Mouse (Mus musculus) kidney, adult 18-20 months (tissue): ENCODE data around the gene Kyat1.
"Not testable (repeated sequence)": the region's sequence is repeated elsewhere in the genome, so short reads cannot be mapped to it uniquely, and the experiment has no call there.

Source experiments
- DNase-seq: peaks from one replicate; pipeline ENCODE4 v3.0.0; 2021

Gene Kyat1

DNA sequence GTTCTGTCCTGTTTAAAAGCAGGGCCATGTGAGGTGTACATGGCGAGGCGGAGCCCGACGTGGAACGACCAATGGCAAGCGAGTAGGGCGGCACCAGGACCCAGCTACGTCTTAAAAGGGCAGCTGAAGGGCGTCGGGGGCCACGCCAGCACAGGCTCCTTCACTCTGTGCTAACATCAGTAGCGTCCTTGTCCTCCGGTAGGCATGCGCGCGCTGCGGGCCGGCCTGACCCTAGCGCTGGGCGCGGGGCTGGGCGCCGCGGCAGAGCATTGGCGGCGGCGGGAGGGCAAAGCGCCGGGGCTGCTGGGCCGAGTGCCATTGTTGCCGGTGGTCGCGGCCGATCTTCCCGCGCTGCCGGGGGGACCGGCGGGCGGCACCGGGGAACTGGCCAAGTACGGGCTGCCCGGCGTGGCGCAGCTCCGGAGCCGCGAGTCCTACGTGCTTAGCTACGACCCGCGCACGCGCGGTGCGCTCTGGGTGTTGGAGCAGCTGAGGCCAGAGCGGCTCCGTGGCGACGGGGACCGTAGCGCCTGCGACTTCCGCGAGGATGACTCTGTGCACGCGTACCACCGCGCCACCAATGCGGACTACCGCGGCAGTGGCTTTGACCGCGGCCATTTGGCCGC lies 34.2 kb downstream of the Kyat1 start, which contains the start of gene Endog:
Endog (plus strand) TSS at position 123 of the 626 bp plus-strand sequence.
- DNase-seq: peak; percentile 93

DNA sequence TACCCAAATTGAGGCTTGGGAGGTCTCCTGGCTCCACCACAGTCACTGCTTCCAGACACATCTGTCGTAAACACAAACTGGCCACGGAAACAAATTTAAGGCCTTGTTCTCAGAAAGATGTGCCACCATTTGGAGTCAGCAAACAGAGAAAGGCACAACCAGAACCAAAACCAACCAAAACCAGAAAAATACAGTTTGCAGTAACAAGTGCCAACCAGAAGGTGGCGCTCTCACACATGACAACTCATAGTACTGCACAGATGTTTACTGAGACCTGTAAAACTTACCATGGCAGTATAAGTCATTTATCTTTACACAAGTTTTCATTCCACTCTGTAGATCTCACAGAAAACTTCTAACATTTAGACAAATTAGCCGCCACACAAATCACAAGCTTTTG lies 39.0 kb downstream of the Kyat1 start:
- no peak for DNase-seq

DNA sequence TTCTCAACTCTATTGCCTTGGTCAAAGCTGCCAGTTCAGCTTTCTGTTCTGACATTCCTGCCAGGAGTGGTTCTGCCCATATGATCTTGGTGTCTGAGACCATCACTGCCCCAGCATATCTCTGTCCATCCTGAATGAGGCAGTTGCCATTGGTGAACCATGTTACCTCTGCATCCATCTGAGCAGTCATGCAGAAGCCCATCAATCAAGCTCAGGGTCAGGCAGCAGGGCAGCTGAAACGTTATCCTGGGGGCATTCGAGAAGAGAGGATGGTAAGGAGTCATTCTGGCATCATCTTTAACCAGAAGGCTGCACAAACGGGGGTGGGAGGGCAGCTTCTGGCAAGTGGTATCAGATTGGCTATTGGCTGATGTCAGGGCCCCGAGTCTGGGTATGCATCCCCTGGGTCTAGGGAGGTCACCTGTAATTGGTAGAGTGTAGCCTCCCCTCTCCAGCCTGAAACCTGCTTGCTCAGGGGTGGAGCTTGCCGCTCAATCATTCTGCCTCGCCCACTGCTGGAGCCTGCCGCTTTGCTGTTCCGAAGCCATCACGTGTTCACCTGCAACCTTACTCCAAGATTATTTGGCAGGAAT lies 41.2 kb downstream of the Kyat1 start:
- DNase-seq: no peak

DNA sequence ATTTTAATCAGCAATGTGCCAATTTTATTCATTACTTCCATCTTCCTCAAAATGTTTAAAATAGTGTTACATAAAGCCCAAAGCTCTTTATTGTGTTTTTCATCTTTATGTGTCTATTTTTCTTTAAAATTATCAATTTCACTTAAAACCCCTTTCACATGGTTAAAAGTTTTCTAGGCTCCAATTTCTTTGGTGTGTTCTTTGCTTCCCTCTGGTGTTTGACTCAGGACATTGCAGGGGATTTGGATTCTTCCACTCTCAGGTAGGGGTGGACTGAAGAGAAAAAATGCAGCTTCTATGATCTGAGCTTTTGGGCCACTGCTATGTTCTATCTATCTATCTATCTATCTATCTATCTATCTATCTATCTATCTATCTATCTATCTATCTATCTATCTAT lies 43.8 kb downstream of the Kyat1 start:
- DNase-seq: no peak

DNA sequence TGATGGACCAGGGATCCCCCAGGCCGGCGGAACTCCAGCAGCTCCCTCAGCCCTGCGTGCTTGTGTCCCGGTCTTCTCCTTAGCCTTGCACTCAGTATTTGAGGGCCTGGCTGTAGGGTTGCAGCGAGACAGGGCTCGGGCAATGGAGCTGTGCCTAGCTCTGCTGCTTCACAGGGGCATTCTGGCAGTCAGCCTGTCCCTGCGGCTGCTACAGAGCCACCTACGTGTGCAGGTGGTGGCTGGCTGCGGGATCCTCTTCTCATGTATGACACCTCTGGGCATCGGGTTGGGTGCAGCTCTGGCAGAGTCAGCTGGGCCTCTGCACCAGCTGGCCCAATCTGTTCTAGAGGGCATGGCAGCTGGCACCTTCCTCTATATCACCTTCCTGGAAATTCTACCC lies 45.8 kb downstream of the Kyat1 start:
- not testable (repeated sequence) for DNase-seq

DNA sequence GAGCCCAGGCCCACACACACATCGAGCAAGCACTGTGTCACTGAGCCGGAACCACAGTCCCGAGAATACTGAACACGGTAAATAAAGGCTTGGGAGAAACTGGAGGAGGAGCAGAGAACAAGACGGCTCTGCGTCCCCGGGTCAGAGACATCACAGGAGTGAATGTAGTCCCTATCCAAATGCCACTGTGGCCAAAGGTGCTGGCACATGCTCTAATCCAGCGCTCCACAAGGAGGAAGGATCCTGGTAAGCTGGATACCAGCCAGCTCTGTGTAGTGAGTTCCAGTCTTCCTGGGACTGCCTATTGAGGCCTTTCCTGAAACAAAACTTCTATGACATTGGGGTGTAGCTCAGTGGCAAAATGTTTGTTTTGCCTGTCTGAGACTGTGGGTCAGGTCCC lies 53.0 kb downstream of the Kyat1 start:
- DNase-seq: no peak

DNA sequence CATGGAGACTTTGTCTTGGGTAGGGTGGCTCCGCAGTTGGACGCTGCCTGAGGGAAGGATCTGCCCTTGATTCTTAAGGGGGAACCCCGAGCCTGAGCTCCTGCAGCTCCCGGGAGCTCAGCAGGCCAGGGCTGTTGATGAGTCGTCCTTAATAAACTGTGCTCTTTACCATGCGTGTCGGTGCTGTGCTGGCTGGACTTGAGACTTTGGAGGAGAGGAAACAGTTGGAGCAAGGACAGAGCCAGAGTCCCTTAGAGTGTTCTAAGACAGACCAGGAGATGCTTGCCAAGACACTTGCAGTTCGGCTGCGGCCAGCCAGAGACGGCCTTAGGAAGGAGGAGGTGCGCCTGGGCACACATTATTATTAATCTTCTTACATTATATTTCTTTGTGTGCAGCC lies 53.8 kb downstream of the Kyat1 start:
- DNase-seq: no peak

DNA sequence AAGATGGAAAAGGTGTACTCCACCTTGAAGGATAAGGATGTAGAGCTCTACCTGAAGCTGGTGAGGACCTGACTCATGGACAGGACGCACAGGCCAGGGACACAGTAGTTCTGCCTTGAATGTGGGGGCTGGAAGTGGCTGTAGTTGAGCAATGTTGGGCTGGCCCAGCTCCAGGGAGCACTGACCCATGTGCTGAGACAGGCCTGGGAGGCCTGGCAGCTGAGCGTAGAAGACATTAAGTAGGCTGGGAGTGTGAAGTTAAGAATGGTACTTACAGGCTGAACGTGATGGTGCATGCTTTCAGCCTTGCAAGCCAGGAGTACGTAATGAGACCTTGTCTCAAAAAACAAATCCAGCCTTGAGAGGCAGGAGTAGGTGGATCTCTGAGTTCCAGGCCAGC lies 58.2 kb downstream of the Kyat1 start:
- peak; percentile 87 for DNase-seq

DNA sequence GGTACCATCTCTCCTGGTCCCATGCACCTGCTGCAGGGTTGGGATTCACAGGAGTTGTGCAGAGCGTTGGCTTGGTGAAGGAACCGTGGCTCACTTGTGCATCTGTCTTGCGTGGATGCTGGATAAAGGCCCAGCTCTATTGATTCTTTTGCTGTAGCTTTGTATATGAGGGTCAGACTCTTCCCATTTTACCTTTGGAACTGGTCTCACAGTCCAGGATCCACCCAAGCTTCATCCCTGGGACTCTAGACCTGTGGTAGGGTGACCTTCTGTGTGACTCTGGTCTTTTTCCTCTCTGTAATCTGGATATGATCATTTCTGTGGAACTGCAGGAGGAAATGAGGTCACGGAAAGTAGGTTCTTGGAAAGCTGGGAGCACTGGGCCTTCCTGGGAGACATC lies 61.2 kb downstream of the Kyat1 start:
- DNase-seq: no peak

DNA sequence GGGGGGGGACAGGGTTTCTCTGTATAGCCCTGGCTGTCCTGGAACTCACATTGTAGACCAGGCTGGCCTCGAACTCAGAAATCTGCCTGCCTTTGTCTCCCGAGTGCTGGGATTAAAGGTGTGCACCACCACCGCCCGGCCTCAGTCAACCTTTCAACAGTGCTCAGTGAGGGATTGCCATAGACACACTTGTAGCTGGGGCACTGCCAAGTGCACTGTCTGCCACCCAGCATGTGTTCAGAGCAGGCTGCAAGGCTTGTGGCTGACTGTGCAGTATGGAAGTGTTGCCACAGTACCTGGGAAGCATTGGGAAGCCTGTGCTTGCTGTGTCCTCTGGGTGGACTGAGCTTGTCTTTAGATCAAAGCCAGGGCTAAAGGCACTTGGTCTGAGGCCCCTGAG lies 65.6 kb downstream of the Kyat1 start:
- peak; percentile 31 for DNase-seq

DNA sequence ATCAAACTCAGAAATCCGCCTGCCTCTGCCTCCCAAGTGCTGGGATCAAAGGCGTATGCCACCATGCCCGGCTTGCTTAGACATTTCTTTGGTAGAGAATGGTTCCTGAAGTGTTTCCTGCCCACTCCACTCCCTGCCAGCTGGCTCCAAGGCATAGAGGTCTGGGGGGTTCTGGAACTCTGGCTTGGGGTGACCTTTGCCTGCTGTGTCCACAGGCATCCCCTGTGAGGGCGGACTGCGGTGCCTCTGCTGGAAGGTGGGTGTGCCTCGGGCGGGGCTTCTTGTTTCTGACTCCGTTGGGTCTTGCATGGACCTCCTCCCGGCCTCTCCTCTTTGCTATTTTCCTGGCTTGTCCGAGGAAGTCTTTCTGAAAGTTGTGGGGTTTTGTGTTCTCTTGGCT lies 69.2 kb downstream of the Kyat1 start:
- peak; percentile 49 for DNase-seq
